Mouse (Mus musculus): ENCODE results near the gene Olfr556. TPM values are rescaled to one million over a fixed set of nuclear protein-coding genes. Genes with fewer than 3 reads are reported as not detected.

Gene Olfr556
- polyA plus RNA-seq, 1 experiment from 2014 or later, result not detected

Other genes with a start within 250 kb of the Olfr556 start
- gene Rrm1, start 223.2 kb upstream of the Olfr556 start, polyA plus RNA-seq (2014; fragmentation: Nextera tagmentation; extraction: Ambion mirVana), result 145 and 148 TPM in 2 replicates
- gene Olfr543, start 183.2 kb upstream of the Olfr556 start, polyA plus RNA-seq (2014; fragmentation: Nextera tagmentation; extraction: Ambion mirVana), result 0.22 and 0.60 TPM in 2 replicates
- 0.10 TPM in 1 of 2 replicates, not detected in the other for gene Olfr544, start 176.6 kb upstream of the Olfr556 start, polyA plus RNA-seq (2014; fragmentation: Nextera tagmentation; extraction: Ambion mirVana)
- gene Olfr545, start 165.3 kb upstream of the Olfr556 start, polyA plus RNA-seq (2014; fragmentation: Nextera tagmentation; extraction: Ambion mirVana), result 0.09 TPM in 1 of 2 replicates, not detected in the other
- gene Olfr547, start 130.2 kb upstream of the Olfr556 start, polyA plus RNA-seq (2014; fragmentation: Nextera tagmentation; extraction: Ambion mirVana), result not detected in 2 replicates
- not detected in 2 replicates for gene Olfr548-ps1, start 124.0 kb upstream of the Olfr556 start, polyA plus RNA-seq (2014; fragmentation: Nextera tagmentation; extraction: Ambion mirVana)
- gene Olfr549, start 115.0 kb upstream of the Olfr556 start, polyA plus RNA-seq (2014; fragmentation: Nextera tagmentation; extraction: Ambion mirVana), result not detected in 2 replicates
- 0.97 and 2.1 TPM in 2 replicates for gene Trim21, start 99.4 kb upstream of the Olfr556 start, polyA plus RNA-seq (2014; fragmentation: Nextera tagmentation; extraction: Ambion mirVana)
- not detected in 2 replicates for gene Olfr550, start 93.5 kb upstream of the Olfr556 start, polyA plus RNA-seq (2014; fragmentation: Nextera tagmentation; extraction: Ambion mirVana)
- gene Olfr551, start 73.0 kb upstream of the Olfr556 start, polyA plus RNA-seq (2014; fragmentation: Nextera tagmentation; extraction: Ambion mirVana), result not detected in 2 replicates
- gene Olfr552, start 67.1 kb upstream of the Olfr556 start, polyA plus RNA-seq (2014; fragmentation: Nextera tagmentation; extraction: Ambion mirVana), result not detected in 2 replicates
- gene Olfr553, start 46.7 kb upstream of the Olfr556 start, polyA plus RNA-seq (2014; fragmentation: Nextera tagmentation; extraction: Ambion mirVana), result not detected in 2 replicates
- gene Olfr554, start 26.5 kb upstream of the Olfr556 start, polyA plus RNA-seq (2014; fragmentation: Nextera tagmentation; extraction: Ambion mirVana), result not detected in 2 replicates
- gene Olfr555, start 6.1 kb upstream of the Olfr556 start, polyA plus RNA-seq (2014; fragmentation: Nextera tagmentation; extraction: Ambion mirVana), result not detected in 2 replicates
- 17.0 and 22.1 TPM in 2 replicates for gene Trim68, start 22.4 kb downstream of the Olfr556 start, polyA plus RNA-seq (2014; fragmentation: Nextera tagmentation; extraction: Ambion mirVana)
- not detected in 2 replicates for gene Olfr557, start 31.0 kb downstream of the Olfr556 start, polyA plus RNA-seq (2014; fragmentation: Nextera tagmentation; extraction: Ambion mirVana)
- 0.13 and 0.17 TPM in 2 replicates for gene Olfr558, start 37.3 kb downstream of the Olfr556 start, polyA plus RNA-seq (2014; fragmentation: Nextera tagmentation; extraction: Ambion mirVana)
- gene Olfr33, start 54.2 kb downstream of the Olfr556 start, polyA plus RNA-seq (2014; fragmentation: Nextera tagmentation; extraction: Ambion mirVana), result not detected in 2 replicates
- not detected in 2 replicates for gene Olfr559, start 62.6 kb downstream of the Olfr556 start, polyA plus RNA-seq (2014; fragmentation: Nextera tagmentation; extraction: Ambion mirVana)
- not detected in 2 replicates for gene Olfr560, start 94.5 kb downstream of the Olfr556 start, polyA plus RNA-seq (2014; fragmentation: Nextera tagmentation; extraction: Ambion mirVana)
- gene Olfr78, start 94.6 kb downstream of the Olfr556 start, polyA plus RNA-seq (2014; fragmentation: Nextera tagmentation; extraction: Ambion mirVana), result 0.18 and 0.49 TPM in 2 replicates
- not detected in 2 replicates for gene Olfr561, start 106.3 kb downstream of the Olfr556 start, polyA plus RNA-seq (2014; fragmentation: Nextera tagmentation; extraction: Ambion mirVana)
- not detected in 2 replicates for gene Olfr564, start 138.6 kb downstream of the Olfr556 start, polyA plus RNA-seq (2014; fragmentation: Nextera tagmentation; extraction: Ambion mirVana)
- gene Olfr566, start 193.9 kb downstream of the Olfr556 start, polyA plus RNA-seq (2014; fragmentation: Nextera tagmentation; extraction: Ambion mirVana), result not detected in 2 replicates
- not detected in 2 replicates for gene Olfr568, start 212.2 kb downstream of the Olfr556 start, polyA plus RNA-seq (2014; fragmentation: Nextera tagmentation; extraction: Ambion mirVana)
- gene Olfr569, start 226.0 kb downstream of the Olfr556 start, polyA plus RNA-seq (2014; fragmentation: Nextera tagmentation; extraction: Ambion mirVana), result not detected in 2 replicates
- gene Olfr570, start 229.7 kb downstream of the Olfr556 start, polyA plus RNA-seq (2014; fragmentation: Nextera tagmentation; extraction: Ambion mirVana), result not detected in 2 replicates

Data from stomach, embryonic 14.5 days (tissue).